Mouse (Mus musculus) left cerebral cortex, adult 18-20 months (tissue): Measurements from ENCODE around the gene Srgap3. TPM values are rescaled to one million over a fixed set of nuclear protein-coding genes. Genes with fewer than 3 reads are reported as not detected.

Experiments
- DNase-seq, 2 experiments: peaks; one replicate each; pipeline ENCODE4 v3.0.0; 2021 to 2022; ENCODE audit warnings: low spot score in 2 of 2, mixed read lengths in 1 of 2
- long read RNA-seq, 2 experiments: library from polyadenylated mRNA; stranded (forward); transcript quantifications; one replicate each; pipeline ENCODE4 v2.0.0; 2021
- total RNA-seq, 2 experiments: library from RNA; stranded (reverse); gene quantifications; 2 replicates each; pipeline ENCODE4 v1.2.3; 2021

Gene Srgap3
- 100 to 1,000 TPM; 217 to 223 TPM for total RNA-seq
- long read RNA-seq, experiment 1, full-length matches to known transcripts = 2 of 58 reads
- long read RNA-seq, experiment 1, partial matches to known transcripts = 0 of 58 reads
- long read RNA-seq, experiment 1, other reads (novel, unspliced or antisense) = 56 of 58 reads
- long read RNA-seq, experiment 2, partial matches to known transcripts = 2 of 47 reads
- long read RNA-seq, experiment 2, other reads (novel, unspliced or antisense) = 45 of 47 reads

- peak; percentile 84 to 90 for DNase-seq
Measured at GRCm38 (mm10) chr6:112946895-112947436, at the start of gene Srgap3. Srgap3 (minus strand) TSS chr6:112947266.

GRCm38 (mm10) chr6:112995708-112996107 lies 48.6 kb upstream of the Srgap3 start:
- no peak for DNase-seq

- no peak for DNase-seq
Measured at GRCm38 (mm10) chr6:112990119-112990518, 43.1 kb upstream of the Srgap3 start.

- DNase-seq = no peak
Measured at GRCm38 (mm10) chr6:112985362-112986314, 38.6 kb upstream of the Srgap3 start.

- no peak for DNase-seq
Measured at GRCm38 (mm10) chr6:112982241-112982640, 35.2 kb upstream of the Srgap3 start.

GRCm38 (mm10) chr6:112978947-112979346 lies 31.9 kb upstream of the Srgap3 start:
- DNase-seq = no peak

- no peak for DNase-seq
Measured at GRCm38 (mm10) chr6:112977246-112977645, 30.2 kb upstream of the Srgap3 start.

GRCm38 (mm10) chr6:112976541-112976940 lies 29.5 kb upstream of the Srgap3 start:
- no peak for DNase-seq

- DNase-seq = no peak
Measured at GRCm38 (mm10) chr6:112976136-112976535, 29.1 kb upstream of the Srgap3 start.

- no peak for DNase-seq
Measured at GRCm38 (mm10) chr6:112973786-112974720, 27.0 kb upstream of the Srgap3 start.

- peak; percentile 19 to 40 for DNase-seq
Measured at GRCm38 (mm10) chr6:112972858-112973631, 26.0 kb upstream of the Srgap3 start.

GRCm38 (mm10) chr6:112972127-112972526 lies 25.1 kb upstream of the Srgap3 start:
- DNase-seq = no peak

- no peak for DNase-seq
Measured at GRCm38 (mm10) chr6:112971116-112971768, 24.2 kb upstream of the Srgap3 start.

GRCm38 (mm10) chr6:112967359-112967758 lies 20.3 kb upstream of the Srgap3 start:
- DNase-seq = no peak

GRCm38 (mm10) chr6:112958360-112958759 lies 11.3 kb upstream of the Srgap3 start:
- no peak for DNase-seq

GRCm38 (mm10) chr6:112957583-112958280 lies 10.7 kb upstream of the Srgap3 start:
- no peak for DNase-seq

- DNase-seq = no peak
Measured at GRCm38 (mm10) chr6:112955773-112956172, 8.7 kb upstream of the Srgap3 start.

GRCm38 (mm10) chr6:112953905-112954304 lies 6.8 kb upstream of the Srgap3 start:
- DNase-seq = no peak

GRCm38 (mm10) chr6:112951254-112951653 lies 4.2 kb upstream of the Srgap3 start:
- peak in 1 of 2 experiments; percentile 41 for DNase-seq
